Mouse (Mus musculus) cortical plate, adult 2 months (tissue): Measurements from ENCODE around the gene Uvrag. TPM values are rescaled to one million over a fixed set of nuclear protein-coding genes. Genes with fewer than 3 reads are reported as not detected.

ENCODE experiments used
- H3K27ac ChIP-seq: fragments of 200-500 bp; 2 replicates; pipeline ENCODE4 v1.5.1; 2012; ENCODE audit warnings: low read length, control low read depth, inconsistent platforms; ENCODE audit not compliant: insufficient read depth
- H3K4me1 ChIP-seq: fragments of 200-500 bp; 2 replicates; pipeline ENCODE4 v1.6.1; 2011; ENCODE audit warnings: low read length; ENCODE audit not compliant: control insufficient read depth, insufficient read depth
- H3K4me3 ChIP-seq: fragments of 200-500 bp; 2 replicates; pipeline ENCODE4 v1.5.1; 2011; ENCODE audit warnings: mild to moderate bottlenecking, low read length, control low read depth; ENCODE audit not compliant: insufficient read depth
- CTCF ChIP-seq: fragments of 200-500 bp; IDR thresholded peaks from 2 replicates; pipeline ENCODE4 v1.5.1; 2011; ENCODE audit warnings: mild to moderate bottlenecking, control low read depth, low read length; ENCODE audit not compliant: insufficient read depth; ENCODE audit errors: extremely low read depth
- POLR2A ChIP-seq: fragments of 200-500 bp; IDR thresholded peaks from 2 replicates; pipeline ENCODE4 v1.6.1; 2011; ENCODE audit warnings: mild to moderate bottlenecking, low read length, control low read depth; ENCODE audit not compliant: insufficient read depth; ENCODE audit errors: extremely low read depth
- polyA plus RNA-seq: library from polyadenylated mRNA; depleted of rRNA; stranded (reverse); fragments of >200 nt; gene quantifications from 2 replicates; pipeline ENCODE4 v1.2.3, GENCODE M21; 2012

Gene Uvrag
- polyA plus RNA-seq, 1 experiment, result 18.0 TPM

DNA sequence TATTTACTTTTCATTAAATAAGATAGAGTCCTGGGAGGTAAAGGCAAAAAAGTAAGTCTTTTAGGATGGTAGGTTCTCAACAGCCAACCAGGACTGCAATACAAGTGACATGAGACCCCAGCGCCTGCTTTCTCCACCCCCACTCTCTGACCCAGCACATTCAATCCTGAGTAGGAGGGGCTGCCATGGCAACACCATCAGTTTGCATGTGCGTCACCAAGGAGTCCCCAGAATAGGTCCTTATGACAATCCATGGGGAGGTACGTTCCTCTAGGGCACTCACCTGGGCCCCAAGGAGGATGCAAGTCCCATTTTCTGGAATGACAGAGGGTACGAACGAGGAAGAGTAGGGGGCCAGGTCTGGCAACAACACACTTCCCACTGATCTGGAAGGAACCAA lies 36.4 kb upstream of the Uvrag start:
- no peak overlapping the region for H3K27ac ChIP-seq
- TF ChIP-seq POLR2A (no peak), CTCF (no peak)
- H3K4me3 ChIP-seq, result no peak overlapping the region
- H3K4me1 ChIP-seq, result peaks cover 9% of the 10 kb centered on the region

GRCm38 (mm10) chr7:99175666-99176065 lies 34.7 kb upstream of the Uvrag start:
- no peak overlapping the region for H3K27ac ChIP-seq
- peaks cover 9% of the 10 kb centered on the region for H3K4me1 ChIP-seq
- TF ChIP-seq POLR2A (no peak), CTCF (no peak)
- H3K4me3 ChIP-seq, result no peak overlapping the region

GRCm38 (mm10) chr7:99175118-99175517 lies 34.2 kb upstream of the Uvrag start:
- Histone ChIP-seq H3K27ac (no peak overlapping the region), H3K4me1 (peaks cover 9% of the 10 kb centered on the region)
- TF ChIP-seq POLR2A (no peak), CTCF (no peak)

DNA sequence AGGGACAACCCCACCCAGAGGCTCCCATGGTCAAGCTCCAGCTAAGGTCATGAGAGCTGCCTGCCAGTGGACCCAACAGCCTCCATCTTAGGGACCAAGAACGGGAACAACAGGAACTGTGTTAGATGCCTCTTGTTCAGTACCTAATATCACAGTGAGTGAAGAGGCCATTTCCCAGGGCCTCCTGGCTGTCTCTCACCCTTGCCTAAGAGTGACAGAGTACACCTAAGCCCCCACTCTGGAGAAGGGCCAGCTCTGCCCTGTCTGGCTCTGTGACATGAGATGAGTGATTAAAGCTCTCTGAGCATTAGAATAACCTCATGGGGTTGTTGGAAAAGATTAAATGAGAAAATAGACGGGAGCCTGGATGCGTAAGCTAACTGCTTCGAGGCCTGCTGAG lies 33.1 kb upstream of the Uvrag start:
- Histone ChIP-seq H3K4me3 (no peak overlapping the region), H3K4me1 (peaks cover 12% of the 10 kb centered on the region), H3K27ac (no peak overlapping the region)
- TF ChIP-seq POLR2A (no peak), CTCF (no peak)

More at GRCm38 (mm10) chr7:99175118-99175517, 34.2 kb upstream of the Uvrag start:
- H3K4me3 ChIP-seq, result no peak overlapping the region

DNA sequence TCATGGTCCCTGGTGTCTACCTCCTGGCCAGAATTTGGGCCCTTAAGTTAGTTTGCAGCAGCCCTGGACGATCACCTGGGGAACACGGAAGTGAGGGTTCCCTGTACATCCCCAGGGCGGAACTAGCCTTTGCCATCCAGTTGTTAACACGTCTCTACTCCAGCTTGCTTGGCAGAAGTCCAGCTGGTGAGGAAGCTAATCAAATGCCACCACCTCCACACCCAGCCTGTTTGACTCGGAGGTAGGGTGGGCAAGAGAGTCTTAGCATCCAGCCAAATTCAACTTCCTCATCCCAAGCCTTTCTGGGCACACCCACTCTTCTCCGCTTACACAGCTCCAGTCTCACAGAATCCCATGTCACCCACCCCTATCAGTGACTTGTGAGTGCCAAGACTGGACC lies 32.0 kb upstream of the Uvrag start:
- TF ChIP-seq CTCF, result no peak
- no peak for TF ChIP-seq POLR2A
- peaks cover 12% of the 10 kb centered on the region for H3K4me1 ChIP-seq

GRCm38 (mm10) chr7:99171730-99172463 lies 31.0 kb upstream of the Uvrag start:
- Histone ChIP-seq H3K4me3 (no peak overlapping the region), H3K27ac (no peak overlapping the region), H3K4me1 (peaks cover 6% of the 10 kb centered on the region)
- TF ChIP-seq CTCF (no peak), POLR2A (no peak)

More for the DNA sequence above, 32.0 kb upstream of the Uvrag start:
- Histone ChIP-seq H3K27ac (no peak overlapping the region), H3K4me3 (no peak overlapping the region)

DNA sequence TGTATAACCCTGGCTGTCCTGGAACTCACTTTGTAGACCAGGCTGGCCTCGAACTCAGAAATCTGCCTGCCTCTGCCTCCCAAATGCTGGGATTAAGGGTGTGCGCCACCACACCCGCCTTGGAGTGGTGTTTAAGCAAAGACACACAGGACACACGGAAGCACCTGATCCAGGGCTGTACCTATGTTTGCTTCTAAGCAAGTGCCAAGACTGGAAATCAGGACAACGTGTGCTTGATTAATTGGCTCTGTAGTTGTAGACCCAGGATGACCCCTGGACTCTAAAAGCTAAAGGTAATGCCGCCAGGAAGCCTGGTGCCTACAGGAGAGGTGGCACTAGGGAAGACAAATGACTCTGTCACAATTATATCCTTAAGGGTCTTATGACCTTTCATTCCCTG lies 29.6 kb upstream of the Uvrag start:
- TF ChIP-seq CTCF (no peak), POLR2A (no peak)
- Histone ChIP-seq H3K4me1 (peaks cover 10% of the 10 kb centered on the region), H3K4me3 (no peak overlapping the region), H3K27ac (no peak overlapping the region)

GRCm38 (mm10) chr7:99169717-99170403 lies 28.9 kb upstream of the Uvrag start:
- Histone ChIP-seq H3K4me1 (peaks cover 10% of the 10 kb centered on the region), H3K27ac (no peak overlapping the region), H3K4me3 (no peak overlapping the region)
- TF ChIP-seq POLR2A (no peak), CTCF (no peak)

DNA sequence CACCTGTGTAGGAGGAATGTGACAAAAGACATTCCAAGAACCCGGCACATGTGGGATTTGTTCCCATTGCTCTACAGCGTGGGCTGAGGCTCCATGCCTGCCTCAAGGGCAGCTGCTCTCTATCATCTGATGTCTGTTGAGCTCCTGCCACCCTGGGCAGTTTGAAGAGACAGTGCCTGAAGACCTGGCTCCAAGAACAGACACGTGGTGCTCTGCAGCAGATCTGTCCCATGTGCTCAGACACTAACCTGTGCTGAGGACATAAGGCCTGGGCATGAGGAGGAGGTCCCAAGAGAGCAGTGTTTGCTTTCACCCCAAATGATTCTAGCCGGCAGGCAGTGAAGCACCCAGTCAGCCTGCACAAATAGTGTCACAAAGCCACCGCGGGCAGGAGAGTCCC lies 27.8 kb upstream of the Uvrag start:
- no peak overlapping the region for H3K27ac ChIP-seq
- H3K4me3 ChIP-seq, result no peak overlapping the region
- TF ChIP-seq POLR2A, result no peak
- no peak for TF ChIP-seq CTCF
- peaks cover 15% of the 10 kb centered on the region for H3K4me1 ChIP-seq

DNA sequence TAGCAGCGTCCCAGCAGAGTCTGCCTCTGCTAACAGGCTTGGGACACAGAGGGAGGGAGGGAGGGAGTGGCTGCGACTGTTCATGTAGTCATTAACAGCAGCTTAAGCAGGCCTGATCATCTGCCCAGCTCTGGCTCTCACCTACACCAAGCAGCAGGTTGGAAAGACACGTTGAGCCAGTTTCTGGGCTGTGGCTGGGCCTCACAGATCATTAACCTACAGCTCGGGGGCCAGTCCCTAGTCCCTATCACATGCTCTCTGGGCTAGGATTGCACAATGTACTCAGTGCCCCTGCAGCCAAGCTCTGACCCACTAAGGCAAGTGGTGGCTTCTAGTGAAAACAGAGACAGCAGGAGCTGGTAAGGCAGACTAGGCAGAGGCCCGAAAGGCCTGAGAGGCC lies 27.0 kb upstream of the Uvrag start:
- H3K27ac ChIP-seq, result no peak overlapping the region
- TF ChIP-seq POLR2A (no peak), CTCF (no peak)
- no peak overlapping the region for H3K4me3 ChIP-seq
- H3K4me1 ChIP-seq, result peaks cover 15% of the 10 kb centered on the region
